Mouse (Mus musculus): ENCODE results near the gene Olfr519.
A peak's percentile ranks its signal among the peaks of the same experiment; 100 is the strongest.

Olfr519 gene

DNA sequence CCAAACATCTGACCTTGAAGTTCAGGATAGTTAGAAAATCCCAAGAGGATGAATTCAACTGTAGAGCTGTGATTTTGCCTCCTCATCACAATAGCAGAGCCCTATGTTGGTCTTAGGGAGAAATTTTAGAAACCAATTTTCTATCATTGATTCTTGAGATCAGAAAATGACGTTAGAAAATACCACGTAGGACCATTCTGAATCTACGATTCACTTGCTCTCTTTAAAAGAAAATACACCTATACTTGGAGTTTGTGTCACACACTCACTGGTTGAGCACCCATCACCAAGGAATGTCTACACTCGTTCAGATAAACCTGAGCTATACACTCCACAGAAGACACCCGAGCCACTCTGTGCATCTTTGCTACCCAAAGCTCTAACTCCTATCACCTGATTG is at the start of gene Olfr519:
Gene Olfr519, minus strand, starts transcription at position 101 of the 400 bp plus-strand sequence.
- DNase-seq, result no peak

DNA sequence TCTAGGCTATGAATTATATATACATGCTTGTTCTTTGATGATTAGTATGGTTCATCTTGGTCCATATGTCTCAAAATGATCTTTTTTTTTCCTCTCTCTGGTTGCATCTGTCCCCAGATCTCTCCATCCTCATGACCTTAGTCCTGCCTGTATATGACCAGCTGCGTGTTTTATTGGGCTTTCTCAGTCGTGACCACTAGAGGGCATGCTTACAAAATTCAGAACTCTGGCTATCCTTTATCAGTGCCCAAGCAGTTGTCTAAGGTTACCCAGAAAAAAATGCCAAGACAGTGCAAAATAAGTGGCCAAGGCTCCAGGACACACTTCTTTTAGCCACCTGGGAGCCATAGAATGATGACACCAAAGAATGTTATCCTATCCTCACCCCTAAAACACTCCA is 49.8 kb upstream of the Olfr519 start:
- DNase-seq, result peak; percentile 33

DNA sequence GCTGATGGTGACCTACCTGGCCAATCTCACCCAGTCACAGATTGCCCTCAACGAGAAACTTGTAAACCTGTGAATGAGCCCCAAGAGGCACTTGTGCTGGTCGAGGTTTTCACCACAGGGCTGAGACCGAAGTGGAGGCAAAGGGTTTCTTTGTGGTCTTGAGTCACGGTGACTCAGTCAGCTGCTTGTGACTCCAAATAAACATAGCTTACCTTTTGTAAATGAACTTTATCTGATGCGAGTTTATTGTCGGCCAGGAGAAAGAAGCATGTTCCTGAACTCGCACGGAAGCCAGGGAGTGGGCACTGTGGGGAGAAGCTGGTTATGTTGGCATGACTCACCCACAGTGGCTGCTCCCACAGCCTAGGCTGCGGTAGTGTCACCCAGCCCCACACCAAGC is 47.2 kb upstream of the Olfr519 start:
- no peak for DNase-seq

DNA sequence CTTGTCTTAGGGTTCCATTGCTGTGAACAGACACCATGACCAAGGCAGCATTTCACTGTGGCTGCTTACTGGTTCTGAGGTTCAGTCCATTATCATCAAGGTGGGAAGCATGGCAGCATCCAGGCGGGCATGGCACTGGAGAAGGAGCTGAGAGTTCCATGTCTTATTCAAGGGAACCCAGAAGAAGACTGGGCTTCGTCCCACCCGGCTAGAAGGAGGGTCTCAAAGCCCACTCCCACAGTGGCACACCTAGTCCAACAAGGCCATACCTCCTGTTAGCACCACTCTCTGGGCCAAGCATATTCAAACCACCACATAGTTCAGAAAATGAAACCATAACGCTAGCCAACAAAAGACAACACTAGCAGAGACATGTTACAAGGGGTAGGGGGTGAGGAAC is 42.4 kb upstream of the Olfr519 start:
- no peak for DNase-seq

DNA sequence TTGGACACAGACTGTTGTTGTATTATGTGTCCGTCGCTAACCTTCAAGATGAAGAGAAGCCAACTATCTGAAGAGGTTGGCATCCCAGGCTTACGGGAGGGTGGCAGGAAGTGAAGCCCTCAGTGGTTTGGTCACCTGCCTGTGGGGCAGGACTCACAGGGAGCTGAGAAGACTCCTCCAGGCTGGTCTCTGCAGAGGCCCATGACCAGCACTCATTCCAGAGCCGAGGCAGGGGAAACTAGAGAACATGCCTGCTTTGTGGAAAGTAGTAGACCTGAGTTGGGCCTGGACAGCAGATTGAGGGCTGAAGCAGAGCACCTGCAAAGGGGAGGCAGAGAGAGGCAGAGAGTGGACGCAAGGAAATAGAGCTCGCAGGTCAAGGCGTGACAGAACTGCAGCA is 41.2 kb upstream of the Olfr519 start:
- no peak for DNase-seq

DNA sequence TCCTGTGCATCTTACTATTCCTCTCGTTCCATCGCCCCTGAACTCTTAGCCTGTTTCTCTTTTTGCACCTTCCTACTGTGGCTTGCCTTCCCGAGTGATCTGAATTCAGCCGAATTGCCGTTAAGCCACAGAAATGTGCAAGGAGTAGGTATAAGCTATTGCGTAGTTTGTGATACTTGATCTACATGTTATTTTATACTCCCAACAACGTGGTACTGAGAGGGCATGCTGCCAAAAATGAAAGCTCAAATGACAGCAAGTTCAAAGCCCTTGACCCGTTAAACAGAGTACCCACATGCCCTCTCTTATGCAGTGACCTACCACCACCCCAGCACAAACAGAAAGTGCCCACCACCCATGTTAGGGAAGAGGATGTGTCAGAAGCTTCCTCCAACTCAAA is 40.6 kb upstream of the Olfr519 start:
- DNase-seq, result no peak

DNA sequence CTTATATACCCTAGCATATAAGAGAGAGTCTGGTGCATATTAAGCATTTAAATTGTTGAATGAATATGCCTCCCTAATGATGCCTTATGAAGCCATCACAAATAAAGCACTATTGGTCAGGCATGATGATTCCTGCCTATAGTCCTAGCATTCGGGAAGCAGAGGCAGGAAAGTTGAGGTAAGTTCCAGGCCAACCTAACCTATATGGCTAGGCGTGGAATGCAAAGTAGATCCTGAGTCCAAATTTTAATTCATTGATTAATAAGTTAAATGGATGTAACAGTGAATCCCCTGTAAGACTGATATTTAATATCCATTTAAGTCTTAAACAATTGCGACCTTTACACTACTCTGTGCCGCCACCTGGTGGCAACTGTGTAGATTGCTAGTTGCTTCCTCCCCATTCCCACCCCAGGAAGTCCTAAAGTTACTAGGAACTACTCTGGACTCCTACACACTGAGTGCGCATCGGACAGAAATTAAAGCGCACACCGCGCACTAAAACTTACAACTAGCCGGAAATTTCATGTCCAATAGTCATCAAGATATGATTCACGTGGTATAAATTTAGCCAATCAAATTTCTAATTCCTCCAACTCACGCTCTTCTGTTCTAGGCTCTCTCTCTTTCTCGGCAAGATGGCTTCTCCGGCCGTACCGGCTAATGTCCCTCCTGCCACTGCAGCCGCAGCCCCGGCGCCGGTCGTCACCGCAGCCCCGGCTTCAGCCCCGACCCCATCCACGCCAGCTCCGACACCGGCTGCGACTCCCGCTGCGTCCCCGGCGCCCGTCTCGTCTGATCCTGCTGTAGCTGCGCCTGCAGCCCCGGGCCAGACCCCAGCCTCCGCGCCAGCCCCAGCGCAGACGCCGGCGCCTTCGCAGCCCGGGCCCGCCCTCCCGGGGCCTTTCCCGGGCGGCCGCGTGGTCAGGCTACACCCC is 39.8 kb upstream of the Olfr519 start, which contains the start of gene Eif3f:
Gene Eif3f, plus strand, starts transcription at position 624 of the 938 bp plus-strand sequence.
- DNase-seq, result peak; percentile 91

DNA sequence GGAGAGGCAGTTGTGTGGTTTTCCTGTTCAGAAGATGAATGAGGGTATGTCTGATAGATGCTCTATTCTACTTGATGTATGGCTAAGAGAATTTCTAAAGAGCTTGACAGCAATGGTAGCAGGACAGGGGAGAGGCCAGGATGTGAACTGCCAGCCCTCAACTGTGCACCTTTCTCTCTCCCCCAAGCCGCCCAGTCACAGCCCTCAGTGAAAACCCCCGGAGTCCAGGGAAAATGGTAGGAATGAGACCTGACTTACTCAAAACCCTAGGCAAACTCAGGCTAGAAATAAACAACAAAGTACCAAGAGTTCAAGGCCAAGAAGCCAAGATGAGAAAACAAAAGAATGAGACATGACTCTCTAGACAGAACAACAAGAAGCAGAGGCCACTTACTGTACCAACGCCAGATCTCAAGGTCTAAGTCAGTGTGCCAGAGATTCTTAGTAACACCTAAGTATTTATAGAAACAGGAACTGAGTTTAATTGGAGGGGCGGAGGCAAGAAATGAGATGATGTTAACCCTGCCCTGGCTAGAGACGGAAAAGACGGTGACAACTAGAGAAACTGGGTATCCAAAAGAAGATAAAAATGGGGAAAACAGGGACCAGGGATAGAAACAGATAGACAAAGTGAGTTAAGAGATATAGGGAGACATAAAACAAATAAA is 35.6 kb upstream of the Olfr519 start, which contains the start of gene Nlrp10:
Gene Nlrp10, minus strand, starts transcription at position 453 of the 668 bp plus-strand sequence.
- DNase-seq, result no peak

DNA sequence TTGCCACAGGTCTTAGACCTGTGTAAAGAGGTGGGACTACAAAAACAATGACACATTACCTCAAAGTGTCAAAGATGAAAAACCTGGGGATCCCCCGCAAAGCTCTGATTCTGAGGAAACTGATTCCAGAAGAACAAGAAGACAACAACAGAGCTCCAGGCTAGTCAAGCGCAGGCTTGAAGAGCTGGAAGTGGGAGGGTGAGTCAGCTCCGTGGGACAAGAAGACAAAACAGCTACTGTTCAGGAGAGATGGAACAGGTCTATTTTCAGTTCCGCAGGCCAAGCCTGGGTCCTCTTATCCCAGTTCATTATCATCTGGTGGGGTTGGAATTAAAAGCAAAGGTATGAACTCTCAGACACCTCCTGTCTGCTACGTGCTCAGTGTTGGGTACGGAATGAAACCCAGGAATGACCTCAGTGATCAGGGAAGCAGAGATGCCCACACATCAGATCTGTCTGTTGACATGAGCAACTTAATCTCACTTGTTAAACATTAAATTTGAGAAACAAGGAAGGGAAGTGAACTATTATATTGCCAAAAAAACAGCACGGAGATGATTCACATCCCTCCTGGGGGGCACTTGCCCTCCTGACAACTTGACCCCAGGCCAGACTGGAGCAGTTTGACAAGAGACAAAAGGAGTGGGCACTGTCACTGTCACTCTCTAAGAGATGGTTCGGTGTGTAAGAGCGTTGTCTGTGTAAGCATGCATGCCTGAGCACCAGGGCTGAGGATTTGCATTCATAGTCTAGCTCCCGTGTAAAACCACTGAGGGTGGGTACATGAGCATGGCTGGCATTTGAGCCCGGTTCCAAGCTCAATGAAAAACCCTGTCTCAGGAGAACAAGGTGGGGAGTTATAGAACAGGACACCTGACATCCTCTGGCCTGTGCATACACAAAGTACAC is 34.3 kb upstream of the Olfr519 start:
- DNase-seq, result no peak

DNA sequence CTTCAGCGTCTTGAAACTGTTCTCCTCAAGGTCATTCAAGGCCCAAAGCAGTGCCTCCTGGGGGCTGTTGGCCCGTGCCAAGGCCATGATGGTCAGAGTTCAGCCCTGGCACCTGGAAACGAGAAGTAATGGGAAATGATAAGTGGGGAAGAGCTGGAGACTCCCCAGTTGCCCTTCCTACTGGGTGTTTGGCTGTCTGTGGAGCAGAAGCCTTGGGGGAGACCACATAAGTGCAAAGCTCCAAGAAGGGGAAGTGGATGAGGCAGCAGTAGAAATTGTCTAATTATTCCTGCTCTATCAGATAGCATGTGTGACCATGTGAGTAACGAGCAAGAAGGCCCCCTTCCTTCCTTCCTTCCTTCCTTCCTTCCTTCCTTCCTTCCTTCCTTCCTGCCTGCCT is 32.8 kb upstream of the Olfr519 start:
- DNase-seq, result no peak

DNA sequence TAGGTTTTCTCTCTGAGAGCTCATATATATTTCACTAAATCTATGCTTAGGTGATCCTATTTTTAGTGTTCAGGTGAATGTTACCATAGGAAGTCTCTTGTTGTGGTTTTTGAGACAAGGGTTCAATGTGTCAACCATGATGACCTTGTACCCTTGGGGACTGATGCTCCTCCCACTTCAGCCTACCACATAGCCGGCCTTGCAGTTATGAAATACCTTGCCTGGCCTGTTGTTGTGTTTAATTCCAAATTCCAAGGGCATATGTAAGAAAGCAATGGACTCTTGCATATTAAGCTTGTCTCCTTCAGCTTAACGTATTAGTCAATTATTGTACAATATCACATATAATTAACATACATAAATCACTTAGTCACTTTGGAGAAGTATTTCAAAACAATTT is 9.7 kb upstream of the Olfr519 start:
- no peak for DNase-seq

DNA sequence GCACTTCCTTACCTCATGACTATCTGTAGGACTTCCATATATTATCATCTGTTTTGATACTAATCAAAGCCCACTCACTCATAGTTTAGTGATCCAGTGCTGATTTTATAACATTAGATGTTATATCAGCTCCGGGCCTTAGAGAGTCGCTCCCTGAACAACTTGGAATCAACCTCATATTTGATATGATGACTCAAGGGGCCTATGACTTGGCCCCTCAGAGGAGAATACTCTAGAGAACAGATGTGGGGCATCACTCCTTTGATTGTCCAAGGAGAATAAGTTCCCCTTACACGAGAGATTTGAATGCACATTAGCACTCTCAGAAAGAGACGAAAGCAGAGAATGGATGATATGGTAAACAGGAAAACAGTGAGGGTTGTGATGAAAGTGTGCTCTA is 9.3 kb downstream of the Olfr519 start, which contains the start of gene Olfr518:
Gene Olfr518, minus strand, starts transcription at position 101 of the 400 bp plus-strand sequence.
- DNase-seq, result no peak

DNA sequence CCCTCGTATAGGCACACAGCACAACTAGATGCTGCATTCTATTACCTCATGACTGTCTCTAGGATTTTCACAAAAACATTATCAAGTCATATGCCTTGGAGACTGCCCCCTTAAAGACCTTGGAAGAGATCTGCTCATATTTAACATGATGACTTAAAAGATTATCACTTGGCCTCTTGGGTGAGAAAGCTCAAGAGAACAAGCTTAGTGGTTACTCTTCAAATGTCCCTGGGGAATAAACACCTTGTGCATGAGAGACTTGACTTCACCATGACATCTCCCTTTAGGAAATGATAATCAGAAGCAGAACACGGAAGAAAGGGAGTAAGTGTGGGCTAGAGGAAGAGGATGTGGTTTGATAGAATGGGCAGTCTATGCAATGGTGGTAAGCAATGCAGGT is 21.9 kb downstream of the Olfr519 start, which contains the start of gene Olfr517:
Gene Olfr517, minus strand, starts transcription at position 101 of the 400 bp plus-strand sequence.
- DNase-seq, result no peak

DNA sequence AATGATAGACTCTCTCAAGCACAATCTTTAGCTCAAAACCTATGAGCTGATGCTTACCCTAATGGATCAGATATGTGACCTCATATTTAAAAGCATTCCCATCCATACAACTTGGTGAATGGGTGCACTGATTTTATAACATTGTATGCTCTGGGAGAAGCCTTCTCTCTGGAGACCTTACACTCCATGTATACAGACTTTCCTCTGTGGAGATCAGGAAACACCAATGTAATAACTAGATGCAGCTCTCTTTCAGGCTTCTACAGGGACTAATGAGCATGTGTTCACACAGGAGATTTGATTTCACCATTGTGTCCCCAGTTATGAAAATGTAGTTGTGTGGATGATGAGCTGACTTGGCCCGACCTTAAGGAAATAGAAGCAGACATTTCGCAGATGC is 43.8 kb downstream of the Olfr519 start, which contains the start of gene Olfr516:
Gene Olfr516, minus strand, starts transcription at position 101 of the 400 bp plus-strand sequence.
- no peak for DNase-seq

Data from right cerebral cortex, postnatal 4 days (tissue).